Mouse (Mus musculus): ENCODE data around the gene Coq4. TPM values are rescaled to one million over a fixed set of nuclear protein-coding genes. Genes with fewer than 3 reads are reported as not detected.

The Coq4 gene
- total and polyA plus RNA-seq, 3 experiments, result 23.5 to 33.2 TPM; not detected in 1

- no peak for TF ChIP-seq MYC (IDR thresholded peaks at IDR 0.05; ENCODE audit: low read depth, low read length)
These were observed 43.8 kb downstream of the Coq4 start (continued) for GRCm38 (mm10) chr2:29831106-29831505.

DNA sequence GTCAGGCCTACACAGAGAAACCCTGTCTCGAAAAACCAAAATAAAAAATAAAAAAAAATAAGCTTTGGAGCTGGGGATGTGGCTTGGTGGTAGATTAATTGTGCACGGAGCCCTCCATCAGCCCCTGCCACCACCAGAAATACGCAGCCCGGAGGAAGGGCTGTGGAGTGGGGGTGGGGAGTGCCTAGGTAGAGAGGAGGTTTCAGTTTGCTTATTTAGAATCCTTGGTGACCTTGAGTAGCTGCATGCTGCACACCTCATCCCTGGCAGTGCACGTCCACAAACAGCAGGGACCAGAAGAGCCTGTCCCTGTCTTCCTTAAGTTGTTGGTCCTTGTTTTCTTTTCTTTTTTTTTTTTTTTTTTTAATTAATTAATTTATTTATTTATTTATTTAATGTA, 46.5 kb downstream of the Coq4 start:
- Histone ChIP-seq H3K27me3 (ENCODE audit: control insufficient read depth in 1 of 2, insufficient read depth in 2 of 2, low read length in 2 of 2) (no peaks in the 10 kb centered on the region), H3K27ac (ENCODE audit: control insufficient read depth, low read depth, low read length) (no peak overlapping the region), H3K9me3 (replicated peaks; ENCODE audit: insufficient read depth, low read length) (no peaks in the 10 kb centered on the region), H3K36me3 (ENCODE audit: control insufficient read depth in 1 of 2, insufficient read depth in 2 of 2, low read length in 2 of 2) (peaks cover 0 to 2% of the 10 kb centered on the region in 2 experiments; a peak in 2 of 4 replicates), H3K4me1 (ENCODE audit: control insufficient read depth in 1 of 2, insufficient read depth in 2 of 2, low read length in 2 of 2) (peaks cover 0 to under 1% of the 10 kb centered on the region in 2 experiments; a peak in 1 of 4 replicates), H3K9ac (ENCODE audit: control insufficient read depth, low read depth, low read length, poor library complexity, severe bottlenecking) (no peak overlapping the region), H3K79me2 (ENCODE audit: control insufficient read depth, insufficient read depth, low read length, poor library complexity) (peaks cover 11% of the 10 kb centered on the region), H3K4me3 (ENCODE audit: control insufficient read depth in 1 of 2, insufficient read depth in 1 of 2, low read depth in 2 of 2, low read length in 2 of 2) (no peak overlapping the region)
- DNase-seq (ENCODE audit: low read depth, low spot score), result no peak
- no peak for TF ChIP-seq TBP (IDR thresholded peaks at IDR 0.05; ENCODE audit: low read depth, low read length)

GRCm38 (mm10) chr2:29835391-29835899, 48.2 kb downstream of the Coq4 start:
- TF ChIP-seq MAX (IDR thresholded peaks at IDR 0.05; ENCODE audit: low read length) (no peak), NRF1 (IDR thresholded peaks at IDR 0.05; ENCODE audit: insufficient read depth, low read depth, low read length, poor library complexity, severe bottlenecking) (no peak), JUND (IDR thresholded peaks at IDR 0.05; ENCODE audit: low read depth, low read length) (no peak), SMC3 (IDR thresholded peaks at IDR 0.05; ENCODE audit: low read depth, low read length) (no peak), E2F4 (IDR thresholded peaks at IDR 0.05; ENCODE audit: borderline replicate concordance, low read depth, low read length) (no peak), CHD2 (IDR thresholded peaks at IDR 0.05; ENCODE audit: low read length) (no peak), TAL1 (IDR thresholded peaks at IDR 0.05; ENCODE audit: low read length) (no peak), EP300 (IDR thresholded peaks at IDR 0.05; ENCODE audit: low read depth in 1 of 2, low read length in 2 of 2) (no peak), MEF2A (IDR thresholded peaks at IDR 0.05; ENCODE audit: extremely low read depth, insufficient replicate concordance, low read depth, low read length, poor library complexity, severe bottlenecking) (no peak), USF2 (IDR thresholded peaks at IDR 0.05; ENCODE audit: borderline replicate concordance in 1 of 2, insufficient read depth in 1 of 2, low read depth in 1 of 2, low read length in 2 of 2) (no peak), CHD1 (IDR thresholded peaks at IDR 0.05; ENCODE audit: low read depth, low read length) (no peak), TCF12 (IDR thresholded peaks at IDR 0.05; ENCODE audit: low read depth, low read length) (no peak)
- Histone ChIP-seq H3K27ac (ENCODE audit: control insufficient read depth, low read depth, low read length) (no peak overlapping the region), H3K36me3 (ENCODE audit: control insufficient read depth in 1 of 2, insufficient read depth in 2 of 2, low read length in 2 of 2) (peaks cover 0 to 2% of the 10 kb centered on the region in 2 experiments; a peak in 2 of 4 replicates)

More at GRCm38 (mm10) chr2:29835391-29835899, 48.2 kb downstream of the Coq4 start:
- H3K9ac ChIP-seq (ENCODE audit: control insufficient read depth, low read depth, low read length, poor library complexity, severe bottlenecking), result no peak overlapping the region
- H3K79me2 ChIP-seq (ENCODE audit: control insufficient read depth, insufficient read depth, low read length, poor library complexity), result peaks cover 2% of the 10 kb centered on the region; the same call in 1 of the 2 replicates
- DNase-seq (ENCODE audit: low read depth, low spot score), result no peak
- no peak overlapping the region for H3K4me3 ChIP-seq (ENCODE audit: control insufficient read depth in 1 of 2, insufficient read depth in 1 of 2, low read depth in 2 of 2, low read length in 2 of 2)
- H3K4me1 ChIP-seq (ENCODE audit: control insufficient read depth in 1 of 2, insufficient read depth in 2 of 2, low read length in 2 of 2), result no peaks in the 10 kb centered on the region
- H3K9me3 ChIP-seq (replicated peaks; ENCODE audit: insufficient read depth, low read length), result no peaks in the 10 kb centered on the region
- no peaks in the 10 kb centered on the region for H3K27me3 ChIP-seq (ENCODE audit: control insufficient read depth in 1 of 2, insufficient read depth in 2 of 2, low read length in 2 of 2)

Measured in MEL (cell line).